Mouse (Mus musculus): ENCODE measurements around the gene Fbxl7. TPM values are rescaled to one million over a fixed set of nuclear protein-coding genes. Genes with fewer than 3 reads are reported as not detected.

Gene Fbxl7
- total and polyA plus RNA-seq, 2 experiments, result 0.70 to 1.8 TPM

GRCm38 (mm10) chr15:26519220-26519631, 376.2 kb downstream of the Fbxl7 start:
- WGBS, result 73% methylated on average over 6 of the region's 6 CpGs
- no peaks in the 10 kb centered on the region for H3K27me3 ChIP-seq (ENCODE audit: control insufficient read depth, insufficient read depth, low read length)
- no peaks in the 10 kb centered on the region for H3K4me1 ChIP-seq (ENCODE audit: control insufficient read depth, insufficient read depth, low read length)
- H3K9ac ChIP-seq (ENCODE audit: low read depth, low read length), result no peak overlapping the region
- no peak overlapping the region for H3K4me3 ChIP-seq (ENCODE audit: insufficient read depth, low read depth, low read length)
- H3K27ac ChIP-seq (replicated peaks; ENCODE audit: insufficient read depth, low read depth, low read length), result no peak overlapping the region
- TF ChIP-seq POLR2A (IDR thresholded peaks at IDR 0.05; ENCODE audit: extremely low read depth, insufficient read depth, low read length) (no peak), CTCF (IDR thresholded peaks at IDR 0.05; ENCODE audit: low read depth, low read length) (no peak)
- no peaks in the 10 kb centered on the region for H3K36me3 ChIP-seq (ENCODE audit: control insufficient read depth, insufficient read depth, low read length)
- no peaks in the 10 kb centered on the region for H3K79me2 ChIP-seq (ENCODE audit: control insufficient read depth, insufficient read depth, low read length)
- no peak for DNase-seq (ENCODE audit: extremely low read depth, low read depth, low spot score)

GRCm38 (mm10) chr15:26501024-26501423, 394.4 kb downstream of the Fbxl7 start:
- TF ChIP-seq POLR2A (IDR thresholded peaks at IDR 0.05; ENCODE audit: extremely low read depth, insufficient read depth, low read length) (no peak), CTCF (IDR thresholded peaks at IDR 0.05; ENCODE audit: low read depth, low read length) (no peak)

More at GRCm38 (mm10) chr15:26501024-26501423, 394.4 kb downstream of the Fbxl7 start:
- no peaks in the 10 kb centered on the region for H3K36me3 ChIP-seq (ENCODE audit: control insufficient read depth, insufficient read depth, low read length)
- H3K27me3 ChIP-seq (ENCODE audit: control insufficient read depth, insufficient read depth, low read length), result no peaks in the 10 kb centered on the region
- no peak overlapping the region for H3K4me3 ChIP-seq (ENCODE audit: insufficient read depth, low read depth, low read length)
- H3K27ac ChIP-seq (replicated peaks; ENCODE audit: insufficient read depth, low read depth, low read length), result no peak overlapping the region
- no peaks in the 10 kb centered on the region for H3K79me2 ChIP-seq (ENCODE audit: control insufficient read depth, insufficient read depth, low read length)
- no peak overlapping the region for H3K9ac ChIP-seq (ENCODE audit: low read depth, low read length)
- no peak for DNase-seq (ENCODE audit: extremely low read depth, low read depth, low spot score)
- no peaks in the 10 kb centered on the region for H3K4me1 ChIP-seq (ENCODE audit: control insufficient read depth, insufficient read depth, low read length)
- WGBS, result 62% methylated on average over 4 of the region's 4 CpGs

Measured in liver, adult 2 months (tissue).